Mouse (Mus musculus) hindbrain, embryonic 10.5 days (tissue): ENCODE results near the gene Cep72. TPM values are rescaled to one million over a fixed set of nuclear protein-coding genes. Genes with fewer than 3 reads are reported as not detected.
A peak's percentile ranks its signal among the peaks of the same experiment; 100 is the strongest.
"Not testable (repeated sequence)": the region's sequence is repeated elsewhere in the genome, so short reads cannot be mapped to it uniquely, and the experiment has no call there.

ENCODE experiments used
- DNase-seq: peaks from one replicate; pipeline ENCODE4 v3.0.0-alpha.2; 2017; ENCODE audit warnings: low spot score
- H3K27ac ChIP-seq: fragments of 300-500 bp; sonication (generic); 2 replicates; pipeline ENCODE4 v1.5.1; 2016; ENCODE audit warnings: mild to moderate bottlenecking, moderate library complexity
- H3K27me3 ChIP-seq: fragments of 300-500 bp; sonication (generic); 2 replicates; pipeline ENCODE4 v1.6.1; 2016; ENCODE audit warnings: mild to moderate bottlenecking; ENCODE audit not compliant: poor library complexity, insufficient read depth, severe bottlenecking
- H3K36me3 ChIP-seq: fragments of 300-500 bp; sonication (generic); 2 replicates; pipeline ENCODE4 v1.6.1; 2016; ENCODE audit warnings: mild to moderate bottlenecking, moderate library complexity
- H3K4me1 ChIP-seq: fragments of 300-500 bp; sonication (generic); replicated peaks from 2 replicates; pipeline ENCODE4 v1.6.1; 2016; ENCODE audit warnings: mild to moderate bottlenecking
- H3K4me3 ChIP-seq: fragments of 300-500 bp; sonication (generic); 2 replicates; pipeline ENCODE4 v1.5.1; 2016; ENCODE audit warnings: mild to moderate bottlenecking, moderate library complexity
- H3K9me3 ChIP-seq: fragments of 300-500 bp; sonication (generic); 2 replicates; pipeline ENCODE4 v1.6.1; 2016; ENCODE audit warnings: mild to moderate bottlenecking, moderate library complexity
- WGBS: fragments of 180-500 bp; shearing (Covaris S2); methylation state at CpG from one replicate; pipeline ENCODE4 v1.1.7; 2016; 5-methylcytosine and 5-hydroxymethylcytosine counted together
- polyA plus RNA-seq: library from polyadenylated mRNA; unstranded; fragments of >200 nt; fragmentation: Nextera tagmentation; extraction: Ambion mirVana; gene quantifications from 2 replicates; pipeline ENCODE4 v1.2.1, GENCODE M21; 2016

The Cep72 gene
- 17.0 and 22.8 TPM in 2 replicates for polyA plus RNA-seq

GRCm38 (mm10) chr13:74061613-74062377 lies at the start of gene Cep72:
Gene Cep72 (minus strand): TSS chr13:74062299.
- Histone ChIP-seq H3K36me3 (peaks cover 17% of the 10 kb centered on the region), H3K27ac (peak within 1 kb of the TSS; percentile 99), H3K9me3 (no peaks in the 10 kb centered on the region), H3K27me3 (no peaks in the 10 kb centered on the region), H3K4me1 (peaks cover 7% of the 10 kb centered on the region; the same call in 1 of the 2 replicates), H3K4me3 (peak within 1 kb of the TSS; percentile 86)
- WGBS = 4% methylated on average over 48 of the region's 48 CpGs
- DNase-seq = peak; percentile 94

GRCm38 (mm10) chr13:74107410-74107809 lies 45.3 kb upstream of the Cep72 start:
- Histone ChIP-seq H3K4me1 (no peaks in the 10 kb centered on the region), H3K27ac (no peak overlapping the region), H3K27me3 (no peaks in the 10 kb centered on the region), H3K4me3 (no peak overlapping the region), H3K9me3 (0 out of 2 replicates have a peak, but pooled peaks cover 3% of the 10 kb centered on the region), H3K36me3 (no peaks in the 10 kb centered on the region)
- DNase-seq = no peak
- 89% methylated on average over 2 of the region's 2 CpGs for WGBS

- Histone ChIP-seq H3K4me1 (no peaks in the 10 kb centered on the region), H3K36me3 (no peaks in the 10 kb centered on the region), H3K27ac (no peak overlapping the region), H3K4me3 (no peak overlapping the region), H3K9me3 (no peaks in the 10 kb centered on the region), H3K27me3 (no peaks in the 10 kb centered on the region)
- WGBS = 85% methylated on average over 7 of the region's 7 CpGs
- no peak for DNase-seq
These were observed 42.3 kb upstream of the Cep72 start for GRCm38 (mm10) chr13:74104417-74104816.

GRCm38 (mm10) chr13:74102831-74103582 lies 40.9 kb upstream of the Cep72 start:
- no peak overlapping the region for H3K27ac ChIP-seq
- no peaks in the 10 kb centered on the region for H3K27me3 ChIP-seq
- no peaks in the 10 kb centered on the region for H3K4me1 ChIP-seq
- DNase-seq = no peak
- 83% methylated on average over 4 of the region's 4 CpGs for WGBS
- no peaks in the 10 kb centered on the region for H3K36me3 ChIP-seq
- H3K4me3 ChIP-seq = no peak overlapping the region
- no peaks in the 10 kb centered on the region for H3K9me3 ChIP-seq

- 87% methylated on average over 8 of the region's 8 CpGs for WGBS
- Histone ChIP-seq H3K27ac (no peak overlapping the region), H3K27me3 (no peaks in the 10 kb centered on the region), H3K9me3 (no peaks in the 10 kb centered on the region), H3K4me1 (no peaks in the 10 kb centered on the region), H3K36me3 (no peaks in the 10 kb centered on the region), H3K4me3 (no peak overlapping the region)
- no peak for DNase-seq
These were observed 40.2 kb upstream of the Cep72 start for GRCm38 (mm10) chr13:74102108-74102830.

GRCm38 (mm10) chr13:74098913-74099312 lies 36.8 kb upstream of the Cep72 start:
- no peaks in the 10 kb centered on the region for H3K4me1 ChIP-seq
- no peak overlapping the region for H3K27ac ChIP-seq
- no peaks in the 10 kb centered on the region for H3K9me3 ChIP-seq
- H3K4me3 ChIP-seq = no peak overlapping the region
- H3K36me3 ChIP-seq = no peaks in the 10 kb centered on the region
- DNase-seq = no peak
- WGBS = 86% methylated on average over 6 of the region's 6 CpGs
- no peaks in the 10 kb centered on the region for H3K27me3 ChIP-seq

- peak; percentile 48 for DNase-seq
- Histone ChIP-seq H3K36me3 (no peaks in the 10 kb centered on the region), H3K4me3 (no peak overlapping the region), H3K9me3 (no peaks in the 10 kb centered on the region), H3K27me3 (no peaks in the 10 kb centered on the region), H3K4me1 (no peaks in the 10 kb centered on the region), H3K27ac (no peak overlapping the region)
- 42% methylated on average over 2 of the region's 2 CpGs for WGBS
These were observed 34.7 kb upstream of the Cep72 start for GRCm38 (mm10) chr13:74096715-74097363.

GRCm38 (mm10) chr13:74095936-74096335 lies 33.8 kb upstream of the Cep72 start:
- Histone ChIP-seq H3K4me1 (no peaks in the 10 kb centered on the region), H3K9me3 (no peaks in the 10 kb centered on the region), H3K36me3 (no peaks in the 10 kb centered on the region), H3K27me3 (no peaks in the 10 kb centered on the region), H3K4me3 (no peak overlapping the region), H3K27ac (no peak overlapping the region)
- WGBS = 65% methylated on average over 2 of the region's 2 CpGs
- DNase-seq = no peak

GRCm38 (mm10) chr13:74090265-74090664 lies 28.2 kb upstream of the Cep72 start:
- Histone ChIP-seq H3K9me3 (no peaks in the 10 kb centered on the region), H3K4me3 (no peak overlapping the region), H3K27me3 (no peaks in the 10 kb centered on the region), H3K4me1 (no peaks in the 10 kb centered on the region), H3K36me3 (no peaks in the 10 kb centered on the region), H3K27ac (no peak overlapping the region)
- WGBS = 71% methylated on average over 3 of the region's 3 CpGs
- DNase-seq = no peak

GRCm38 (mm10) chr13:74073369-74073768 lies 11.3 kb upstream of the Cep72 start:
- Histone ChIP-seq H3K27me3 (no peaks in the 10 kb centered on the region), H3K9me3 (no peaks in the 10 kb centered on the region), H3K4me1 (no peaks in the 10 kb centered on the region), H3K36me3 (no peaks in the 10 kb centered on the region), H3K4me3 (no peak overlapping the region), H3K27ac (no peak overlapping the region)
- WGBS = 89% methylated on average over 7 of the region's 7 CpGs
- no peak for DNase-seq

- H3K4me3 ChIP-seq = no peak overlapping the region
- WGBS = 81% methylated on average over 3 of the region's 3 CpGs
- no peak overlapping the region for H3K27ac ChIP-seq
- H3K4me1 ChIP-seq = no peaks in the 10 kb centered on the region
- H3K27me3 ChIP-seq = no peaks in the 10 kb centered on the region
- DNase-seq = no peak
- no peaks in the 10 kb centered on the region for H3K36me3 ChIP-seq
- no peaks in the 10 kb centered on the region for H3K9me3 ChIP-seq
These were observed 9.6 kb upstream of the Cep72 start for GRCm38 (mm10) chr13:74071714-74072113.

GRCm38 (mm10) chr13:74071244-74071643 lies 9.1 kb upstream of the Cep72 start:
- DNase-seq, H3K4me1 ChIP-seq, H3K36me3 ChIP-seq, H3K9me3 ChIP-seq, H3K4me3 ChIP-seq, H3K27me3 ChIP-seq, H3K27ac ChIP-seq: not testable (repeated sequence)
- 70% methylated on average over 1 of the region's 1 CpGs for WGBS
